Mouse (Mus musculus) stomach, embryonic 16.5 days (tissue): ENCODE data around the gene Slx1b. TPM values are rescaled to one million over a fixed set of nuclear protein-coding genes. Genes with fewer than 3 reads are reported as not detected.

Source experiments
- ATAC-seq: fragments of 200-750 bp; cut with Nextera tagmentation; 2 replicates; pipeline ENCODE4 v1.8.0; 2017; ENCODE audit warnings: moderate number of reproducible peaks, moderate TSS enrichment; ENCODE audit not compliant: insufficient read depth, low FRiP score
- H3K27ac ChIP-seq: fragments of 300-500 bp; sonication (generic); 2 replicates; pipeline ENCODE4 v1.5.1; 2014; ENCODE audit warnings: low read length
- H3K27me3 ChIP-seq: fragments of 300-500 bp; sonication (generic); 2 replicates; pipeline ENCODE4 v1.6.1; 2014; ENCODE audit warnings: low read length, control low read depth, mixed read lengths; ENCODE audit not compliant: control insufficient read depth, insufficient read depth
- H3K36me3 ChIP-seq: fragments of 300-500 bp; sonication (generic); 2 replicates; pipeline ENCODE4 v1.6.1; 2014; ENCODE audit warnings: low read length; ENCODE audit not compliant: control insufficient read depth, insufficient read depth
- H3K4me1 ChIP-seq: fragments of 300-500 bp; sonication (generic); 2 replicates; pipeline ENCODE4 v1.6.1; 2014; ENCODE audit warnings: low read length, control low read depth, mixed read lengths; ENCODE audit not compliant: control insufficient read depth, insufficient read depth
- H3K4me2 ChIP-seq: fragments of 300-500 bp; sonication (generic); 2 replicates; pipeline ENCODE4 v1.6.1; 2014; ENCODE audit warnings: low read depth, low read length, mixed read lengths
- H3K4me3 ChIP-seq: fragments of 300-500 bp; sonication (generic); replicated peaks from 2 replicates; pipeline ENCODE4 v1.5.1; 2014; ENCODE audit warnings: mild to moderate bottlenecking, low read length
- H3K9ac ChIP-seq: fragments of 300-500 bp; sonication (generic); 2 replicates; pipeline ENCODE4 v1.6.1; 2014; ENCODE audit warnings: low read length
- H3K9me3 ChIP-seq: fragments of 300-500 bp; sonication (generic); replicated peaks from 2 replicates; pipeline ENCODE4 v1.6.1; 2016; ENCODE audit warnings: low read length, control low read depth; ENCODE audit not compliant: control insufficient read depth
- WGBS: fragments of 180-500 bp; shearing (Covaris S2); extraction: QIAGEN DNeasy Blood & Tissue Kit; methylation state at CpG from one replicate; pipeline ENCODE4 v1.1.7; 2014; 5-methylcytosine and 5-hydroxymethylcytosine counted together
- polyA plus RNA-seq: library from polyadenylated mRNA; unstranded; fragments of >200 nt; fragmentation: Nextera tagmentation; extraction: Ambion mirVana; gene quantifications from 2 replicates; pipeline ENCODE4 v1.2.1, GENCODE M21; 2015

Slx1b gene
- polyA plus RNA-seq, 1 experiment from 2014 or later, result 9.5 TPM

DNA sequence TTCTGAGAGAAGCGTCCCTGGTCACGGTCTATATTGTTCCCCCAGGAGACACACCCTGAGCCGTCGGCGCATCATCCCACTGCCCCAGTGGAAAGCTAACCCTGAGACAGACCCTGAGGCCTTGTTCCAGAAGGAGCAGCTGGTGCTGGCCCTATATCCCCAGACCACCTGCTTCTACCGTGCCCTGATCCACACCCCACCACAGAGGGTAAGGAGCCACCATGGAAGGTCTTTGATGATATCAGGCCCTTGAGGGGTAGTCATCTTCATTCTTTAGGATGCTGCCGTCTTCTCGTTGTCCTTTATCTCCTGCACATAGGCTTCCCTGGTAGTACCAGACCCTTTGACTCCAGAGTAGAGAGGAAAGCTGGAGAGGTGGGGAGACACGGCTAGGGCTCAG is 23.5 kb downstream of the Slx1b start:
- no peak overlapping the region for H3K4me3 ChIP-seq
- H3K9me3 ChIP-seq, result no peaks in the 10 kb centered on the region
- no peaks in the 10 kb centered on the region for H3K36me3 ChIP-seq
- no peak overlapping the region for H3K27ac ChIP-seq
- H3K9ac ChIP-seq, result no peak overlapping the region
- 95% methylated on average over 9 of the region's 9 CpGs for WGBS
- no peak for ATAC-seq
- H3K4me1 ChIP-seq, result peaks cover 6% of the 10 kb centered on the region; the same call in 1 of the 2 replicates
- no peak overlapping the region for H3K4me2 ChIP-seq
- H3K27me3 ChIP-seq, result no peaks in the 10 kb centered on the region

DNA sequence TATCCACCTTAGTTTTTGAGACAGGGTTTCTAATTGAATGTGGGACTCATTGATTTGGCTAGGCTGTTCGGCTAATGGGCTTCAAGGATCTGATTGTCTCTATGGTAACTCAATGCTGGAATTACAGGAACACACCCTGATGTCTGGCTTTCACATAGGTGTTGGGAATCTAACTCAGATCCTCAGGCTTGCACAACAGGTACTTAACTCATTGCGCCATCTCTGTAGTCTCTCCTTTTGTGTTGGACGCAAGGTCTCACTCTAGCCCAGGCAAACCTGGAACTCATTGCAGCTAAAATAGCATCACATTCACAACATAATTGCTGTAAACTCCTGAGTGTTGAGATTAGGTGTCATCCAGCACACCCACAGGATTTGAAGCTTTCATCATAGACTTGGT is 25.4 kb downstream of the Slx1b start:
- WGBS, result 80% methylated on average over 3 of the region's 3 CpGs
- no peak overlapping the region for H3K27ac ChIP-seq
- H3K36me3 ChIP-seq, result no peaks in the 10 kb centered on the region
- H3K4me1 ChIP-seq, result no peaks in the 10 kb centered on the region
- H3K9ac ChIP-seq, result no peak overlapping the region
- H3K4me2 ChIP-seq, result no peak overlapping the region
- H3K9me3 ChIP-seq, result no peaks in the 10 kb centered on the region
- no peak for ATAC-seq
- no peaks in the 10 kb centered on the region for H3K27me3 ChIP-seq
- no peak overlapping the region for H3K4me3 ChIP-seq

DNA sequence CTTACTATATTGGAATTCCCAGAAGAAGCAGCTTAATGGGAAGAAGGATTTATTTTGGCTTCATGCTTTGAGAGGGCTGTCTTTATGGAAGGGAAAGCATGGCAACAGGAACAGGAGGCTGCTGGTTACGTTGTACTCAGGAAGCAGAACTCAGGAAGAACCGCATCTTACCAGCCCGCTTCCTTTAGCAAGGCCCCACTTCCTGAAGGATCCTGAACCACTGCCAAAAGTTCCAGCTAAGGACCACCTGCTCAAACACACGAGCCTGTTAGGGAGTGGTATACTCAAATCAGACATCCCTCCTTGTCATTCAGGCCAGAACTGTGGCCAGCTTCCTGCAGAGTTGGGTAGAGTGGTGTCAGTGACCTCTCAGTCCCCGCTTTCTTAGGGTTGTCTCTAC is 27.1 kb downstream of the Slx1b start:
- Histone ChIP-seq H3K9me3 (no peaks in the 10 kb centered on the region), H3K4me2 (no peak overlapping the region), H3K27me3 (no peaks in the 10 kb centered on the region), H3K4me1 (no peaks in the 10 kb centered on the region), H3K9ac (no peak overlapping the region), H3K4me3 (no peak overlapping the region), H3K27ac (peak overlapping the region; percentile 62), H3K36me3 (no peaks in the 10 kb centered on the region)
- no peak for ATAC-seq
- WGBS, result 65% methylated on average over 5 of the region's 5 CpGs

DNA sequence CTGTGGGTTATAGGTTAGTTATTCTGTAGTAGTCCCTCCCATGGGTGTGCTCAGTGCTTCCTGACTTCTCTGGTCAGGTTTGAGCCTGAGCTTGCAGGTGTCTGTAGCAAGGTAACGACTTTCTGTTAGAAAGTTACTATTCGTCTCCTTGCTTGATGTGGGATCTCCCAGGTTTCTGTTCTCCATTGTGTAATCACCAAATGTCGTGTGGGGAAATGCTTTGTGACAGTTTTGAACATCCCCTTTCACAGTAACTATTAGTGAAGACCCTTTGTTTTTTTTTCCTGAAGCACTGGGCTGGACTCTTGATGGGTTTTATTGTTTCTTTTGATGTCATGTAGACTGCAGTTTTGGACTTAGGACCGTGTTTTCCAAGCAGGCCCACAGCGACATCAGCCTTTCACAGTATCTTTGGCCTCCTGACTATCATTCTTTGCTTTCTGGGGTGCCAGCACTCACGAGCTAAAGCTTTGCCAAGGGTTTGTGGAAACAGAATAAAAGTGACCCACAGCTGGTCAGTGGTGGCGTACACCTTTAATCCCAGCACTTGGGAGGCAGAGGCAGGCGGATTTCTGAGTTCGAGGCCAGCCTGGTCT is 28.0 kb downstream of the Slx1b start:
- Histone ChIP-seq H3K4me2 (no peak overlapping the region), H3K9ac (no peak overlapping the region), H3K27ac (peak overlapping the region; percentile 62), H3K4me3 (no peak overlapping the region), H3K4me1 (no peaks in the 10 kb centered on the region), H3K36me3 (no peaks in the 10 kb centered on the region), H3K9me3 (no peaks in the 10 kb centered on the region), H3K27me3 (no peaks in the 10 kb centered on the region)
- no peak for ATAC-seq
- WGBS, result 83% methylated on average over 9 of the region's 9 CpGs

DNA sequence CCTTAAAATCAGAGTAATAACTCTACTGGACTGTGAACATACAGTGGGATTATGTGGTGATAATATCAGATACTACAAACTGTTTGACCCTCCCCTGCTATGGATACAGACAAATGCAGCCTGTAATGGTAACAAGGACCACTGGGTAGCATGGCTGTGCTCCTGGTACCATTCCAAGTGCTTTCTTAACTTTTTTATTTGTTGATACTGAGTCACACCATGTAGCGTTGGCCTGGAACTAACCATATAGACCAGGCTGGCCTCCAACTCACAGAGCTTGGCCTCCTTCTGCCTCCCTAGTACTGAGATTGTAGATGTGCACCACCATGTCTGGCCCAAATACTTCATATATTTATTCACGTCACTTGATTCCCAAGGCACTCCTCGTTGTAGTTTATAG is 30.3 kb downstream of the Slx1b start:
- H3K27me3 ChIP-seq, result no peaks in the 10 kb centered on the region
- no peak for ATAC-seq
- H3K4me2 ChIP-seq, result no peak overlapping the region
- 98% methylated on average over 3 of the region's 3 CpGs for WGBS
- no peaks in the 10 kb centered on the region for H3K9me3 ChIP-seq
- no peak overlapping the region for H3K9ac ChIP-seq
- no peak overlapping the region for H3K4me3 ChIP-seq
- H3K27ac ChIP-seq, result no peak overlapping the region
- H3K36me3 ChIP-seq, result no peaks in the 10 kb centered on the region
- no peaks in the 10 kb centered on the region for H3K4me1 ChIP-seq

DNA sequence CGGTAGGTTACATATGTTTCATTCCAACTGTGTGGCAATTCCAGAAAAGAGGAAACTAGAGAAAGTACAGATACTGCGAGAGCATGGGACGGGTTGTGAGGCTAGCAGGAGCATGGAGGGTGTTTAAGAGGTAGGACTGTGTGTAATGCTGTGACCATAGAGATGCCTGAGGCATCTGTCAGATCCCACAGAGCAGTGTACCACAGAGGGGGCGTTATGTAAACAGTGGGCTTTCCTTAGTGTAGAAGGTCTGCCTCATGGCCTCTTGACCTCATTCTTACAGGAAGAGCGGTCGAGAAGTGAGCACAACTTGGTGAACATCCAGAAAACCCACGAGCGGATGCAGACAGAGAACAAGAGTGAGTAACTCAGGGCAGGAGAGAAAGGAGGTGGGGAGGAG is 31.9 kb downstream of the Slx1b start:
- Histone ChIP-seq H3K9ac (no peak overlapping the region), H3K4me1 (no peaks in the 10 kb centered on the region), H3K4me2 (no peak overlapping the region), H3K27ac (no peak overlapping the region), H3K36me3 (no peaks in the 10 kb centered on the region), H3K27me3 (no peaks in the 10 kb centered on the region), H3K9me3 (no peaks in the 10 kb centered on the region), H3K4me3 (no peak overlapping the region)
- 51% methylated on average over 8 of the region's 8 CpGs for WGBS
- ATAC-seq, result peak; percentile 47; the same call in 1 of the 2 replicates

DNA sequence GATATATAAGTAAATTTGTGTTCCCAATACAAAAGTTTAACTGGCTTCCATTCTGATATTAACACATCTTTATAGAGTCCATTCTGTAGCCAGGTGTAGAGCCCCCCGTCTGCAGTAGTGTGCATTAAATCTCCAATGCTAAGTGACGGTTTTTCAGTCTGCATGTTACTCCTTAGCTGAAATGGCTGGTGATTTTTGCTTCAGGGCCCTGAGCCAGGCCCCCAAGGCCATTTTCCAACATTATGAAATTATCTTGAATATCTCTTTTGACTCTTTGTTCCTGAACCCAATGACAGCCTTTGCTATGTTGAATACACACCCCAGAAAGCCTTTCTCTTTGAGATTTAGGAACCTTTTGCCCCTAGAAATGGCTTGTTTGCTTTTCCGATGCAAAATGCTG is 35.8 kb downstream of the Slx1b start:
- Histone ChIP-seq H3K4me3 (no peak overlapping the region), H3K27ac (no peak overlapping the region), H3K4me1 (no peaks in the 10 kb centered on the region), H3K9ac (no peak overlapping the region), H3K9me3 (no peaks in the 10 kb centered on the region), H3K36me3 (no peaks in the 10 kb centered on the region), H3K4me2 (no peak overlapping the region), H3K27me3 (no peaks in the 10 kb centered on the region)
- ATAC-seq, result no peak
- 88% methylated on average over 3 of the region's 3 CpGs for WGBS

DNA sequence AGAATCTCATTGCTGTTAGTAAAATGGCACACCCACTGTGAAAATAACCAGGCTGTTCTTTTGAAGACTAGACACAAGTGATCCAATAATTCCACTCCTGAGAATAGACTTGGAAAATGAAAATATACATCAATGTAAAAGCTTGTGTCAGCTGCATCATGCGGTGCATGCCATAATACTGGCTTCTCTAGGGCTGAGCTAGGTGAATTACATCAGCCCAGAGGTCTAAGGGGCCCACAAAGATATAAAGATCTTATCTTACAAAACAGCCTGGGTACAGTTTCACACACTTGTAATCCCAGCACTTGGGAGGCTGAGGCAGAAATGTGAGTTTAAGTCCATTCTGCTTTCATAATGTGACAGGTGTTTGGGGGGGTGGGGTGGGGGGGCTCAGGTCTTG is 38.1 kb downstream of the Slx1b start:
- no peaks in the 10 kb centered on the region for H3K36me3 ChIP-seq
- H3K27me3 ChIP-seq, result no peaks in the 10 kb centered on the region
- ATAC-seq, result no peak
- no peaks in the 10 kb centered on the region for H3K9me3 ChIP-seq
- H3K27ac ChIP-seq, result no peak overlapping the region
- H3K4me2 ChIP-seq, result no peak overlapping the region
- no peak overlapping the region for H3K4me3 ChIP-seq
- H3K9ac ChIP-seq, result no peak overlapping the region
- no peaks in the 10 kb centered on the region for H3K4me1 ChIP-seq
- 87% methylated on average over 1 of the region's 1 CpGs for WGBS

DNA sequence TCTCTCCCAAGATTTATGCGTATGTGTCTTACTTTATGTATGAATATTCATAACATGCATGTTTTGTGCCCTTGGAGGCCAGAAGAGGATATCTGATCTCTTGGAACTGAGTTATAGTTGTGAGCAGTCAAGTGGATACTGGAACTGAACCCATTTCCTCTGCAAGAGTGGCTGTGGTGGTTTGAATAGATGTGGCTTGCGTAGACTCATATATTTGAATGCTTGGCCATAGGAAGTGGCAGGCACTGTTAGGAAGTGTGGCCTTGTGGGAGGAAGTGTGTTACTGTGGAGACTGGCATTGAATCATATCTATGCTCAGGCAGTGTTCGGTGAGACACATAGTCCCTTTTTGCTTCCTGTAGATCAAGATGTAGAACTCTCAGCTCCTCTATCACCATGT is 39.9 kb downstream of the Slx1b start:
- no peaks in the 10 kb centered on the region for H3K27me3 ChIP-seq
- no peak overlapping the region; the same call in 1 of the 2 replicates for H3K27ac ChIP-seq
- H3K4me3 ChIP-seq, result no peak overlapping the region
- H3K4me1 ChIP-seq, result no peaks in the 10 kb centered on the region
- no peak overlapping the region for H3K9ac ChIP-seq
- no peaks in the 10 kb centered on the region for H3K36me3 ChIP-seq
- H3K9me3 ChIP-seq, result no peaks in the 10 kb centered on the region
- ATAC-seq, result no peak
- no peak overlapping the region for H3K4me2 ChIP-seq
- 88% methylated on average over 3 of the region's 3 CpGs for WGBS

DNA sequence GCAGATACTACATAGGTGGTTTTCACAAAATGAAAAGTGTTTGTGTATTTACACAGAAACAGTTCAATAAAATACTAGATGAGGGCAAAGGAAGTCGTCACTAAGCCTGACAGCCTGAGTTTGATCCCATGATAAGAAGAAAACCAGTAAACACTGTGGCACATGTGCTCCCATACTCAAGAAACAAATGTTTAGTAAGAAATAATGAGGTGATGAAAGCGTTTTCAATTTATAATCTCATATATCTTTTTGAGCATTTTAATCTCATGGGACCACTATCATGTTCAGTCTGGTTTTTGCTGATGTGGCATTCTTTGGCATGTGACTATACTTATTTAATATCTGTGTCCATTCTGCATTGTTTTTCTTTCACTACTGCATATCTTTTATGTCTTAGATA is 41.6 kb downstream of the Slx1b start:
- no peaks in the 10 kb centered on the region for H3K9me3 ChIP-seq
- no peak overlapping the region for H3K4me3 ChIP-seq
- no peaks in the 10 kb centered on the region for H3K36me3 ChIP-seq
- H3K4me2 ChIP-seq, result no peak overlapping the region
- 73% methylated on average over 2 of the region's 2 CpGs for WGBS
- no peak for ATAC-seq
- no peak overlapping the region for H3K27ac ChIP-seq
- H3K4me1 ChIP-seq, result 0 out of 2 replicates have a peak, but pooled peaks cover 3% of the 10 kb centered on the region
- H3K9ac ChIP-seq, result no peak overlapping the region
- no peaks in the 10 kb centered on the region for H3K27me3 ChIP-seq
